Mouse (Mus musculus) lung, embryonic 16.5 days (tissue): ENCODE data around the gene Atp2a2. TPM values are rescaled to one million over a fixed set of nuclear protein-coding genes. Genes with fewer than 3 reads are reported as not detected.
"Not testable (repeated sequence)": the region's sequence is repeated elsewhere in the genome, so short reads cannot be mapped to it uniquely, and the experiment has no call there.

Source experiments
- ATAC-seq: fragments of 200-750 bp; cut with Nextera tagmentation; 2 replicates; pipeline ENCODE4 v1.8.0; 2017; ENCODE audit warnings: low read depth, mild to moderate bottlenecking, moderate library complexity
- H3K27ac ChIP-seq: fragments of 300-500 bp; sonication (generic); 2 replicates; pipeline ENCODE4 v1.5.1; 2014; ENCODE audit warnings: mild to moderate bottlenecking, control low read depth, low read length
- H3K27me3 ChIP-seq: fragments of 300-500 bp; sonication (generic); 2 replicates; pipeline ENCODE4 v1.6.1; 2014; ENCODE audit warnings: low read depth, low read length, mixed read lengths; ENCODE audit not compliant: control insufficient read depth, insufficient read depth
- H3K36me3 ChIP-seq: fragments of 300-500 bp; sonication (generic); 2 replicates; pipeline ENCODE4 v1.6.1; 2014; ENCODE audit warnings: low read length; ENCODE audit not compliant: control insufficient read depth, insufficient read depth
- H3K4me1 ChIP-seq: fragments of 300-500 bp; sonication (generic); replicated peaks from 2 replicates; pipeline ENCODE4 v1.6.1; 2014; ENCODE audit warnings: low read length, mixed read lengths; ENCODE audit not compliant: control insufficient read depth, insufficient read depth
- H3K4me2 ChIP-seq: fragments of 300-500 bp; sonication (generic); 2 replicates; pipeline ENCODE4 v1.6.1; 2014; ENCODE audit warnings: low read depth, low read length, control low read depth
- H3K4me3 ChIP-seq: fragments of 300-500 bp; sonication (generic); 2 replicates; pipeline ENCODE4 v1.5.1; 2014; ENCODE audit warnings: mild to moderate bottlenecking, low read length, control low read depth
- H3K9ac ChIP-seq: fragments of 300-500 bp; sonication (generic); 2 replicates; pipeline ENCODE4 v1.6.1; 2014; ENCODE audit warnings: low read length, control low read depth
- H3K9me3 ChIP-seq: fragments of 300-500 bp; sonication (generic); 2 replicates; pipeline ENCODE4 v1.6.1; 2016; ENCODE audit warnings: low read length; ENCODE audit not compliant: control insufficient read depth
- WGBS: fragments of 180-500 bp; shearing (Covaris S2); extraction: QIAGEN DNeasy Blood & Tissue Kit; methylation state at CpG from one replicate; pipeline ENCODE4 v1.1.7; 2014; 5-methylcytosine and 5-hydroxymethylcytosine counted together
- polyA plus RNA-seq: library from polyadenylated mRNA; unstranded; fragments of >200 nt; fragmentation: Nextera tagmentation; extraction: Ambion mirVana; gene quantifications from 2 replicates; pipeline ENCODE4 v1.2.1, GENCODE M21; 2015

Gene Atp2a2
- polyA plus RNA-seq, 1 experiment from 2014 or later = 28.8 TPM

DNA sequence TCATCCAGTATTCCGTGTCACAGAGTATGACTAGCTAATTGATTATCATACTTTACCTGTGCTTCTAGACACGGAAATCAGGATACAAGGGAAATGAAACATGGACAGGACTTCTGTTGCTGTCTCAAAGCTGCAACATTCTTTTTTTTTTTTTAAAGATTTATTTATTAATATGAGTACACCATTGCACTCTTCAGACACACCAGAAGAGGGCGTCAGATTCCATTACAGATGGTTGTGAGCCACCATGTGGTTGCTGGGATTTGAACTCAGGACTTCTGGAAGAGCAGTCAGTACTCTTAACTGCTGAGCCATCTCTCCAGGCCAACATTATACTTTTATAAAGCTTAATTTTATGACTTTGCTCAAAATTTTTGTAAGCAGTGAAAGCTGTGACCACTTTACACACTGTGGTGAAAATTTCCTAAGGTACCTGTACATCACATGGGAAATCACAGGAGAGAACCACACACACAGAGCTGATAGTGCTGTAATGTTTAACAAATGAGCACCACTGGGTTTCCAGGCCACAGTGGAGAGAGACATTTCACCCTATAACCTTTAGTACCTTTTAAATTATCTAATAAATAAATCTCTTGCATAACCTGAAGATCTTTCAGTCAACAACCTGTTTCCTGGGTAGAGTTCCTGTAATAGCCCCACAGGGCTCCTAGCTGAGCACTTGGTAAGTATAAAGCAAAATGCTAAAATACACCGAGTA lies 27.2 kb downstream of the Atp2a2 start:
- no peak overlapping the region for H3K4me2 ChIP-seq
- H3K9me3 ChIP-seq = no peaks in the 10 kb centered on the region
- no peaks in the 10 kb centered on the region for H3K27me3 ChIP-seq
- H3K4me1 ChIP-seq = no peaks in the 10 kb centered on the region
- H3K36me3 ChIP-seq = peaks cover 34% of the 10 kb centered on the region
- ATAC-seq = no peak
- WGBS = 73% methylated on average over 4 of the region's 4 CpGs
- no peak overlapping the region for H3K4me3 ChIP-seq
- H3K27ac ChIP-seq = no peak overlapping the region
- H3K9ac ChIP-seq = no peak overlapping the region

DNA sequence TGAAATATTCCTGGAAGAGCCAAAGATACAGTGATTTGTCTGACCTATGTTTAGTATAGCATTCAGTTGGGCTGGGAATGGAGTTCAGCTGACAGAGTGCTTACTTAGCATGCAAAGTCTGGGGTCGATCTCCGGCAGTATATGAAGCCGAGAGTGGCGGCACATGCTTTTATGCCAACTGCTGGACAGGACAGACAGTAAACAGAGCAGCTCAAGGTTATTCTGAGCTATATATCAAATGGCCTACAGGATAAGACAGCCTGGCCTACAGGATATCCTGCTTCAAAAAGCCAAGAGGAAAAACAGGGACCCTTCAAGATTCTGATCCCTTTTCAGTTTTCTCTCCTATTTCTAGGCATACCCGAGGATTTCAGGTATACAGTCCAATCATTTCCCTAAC lies 30.4 kb downstream of the Atp2a2 start:
- Histone ChIP-seq H3K4me1 (no peaks in the 10 kb centered on the region), H3K9ac (no peak overlapping the region), H3K36me3 (peaks cover 53% of the 10 kb centered on the region), H3K27me3 (no peaks in the 10 kb centered on the region), H3K4me3 (no peak overlapping the region), H3K9me3 (no peaks in the 10 kb centered on the region), H3K4me2 (no peak overlapping the region), H3K27ac (no peak overlapping the region)
- 65% methylated on average over 5 of the region's 5 CpGs for WGBS
- no peak for ATAC-seq

DNA sequence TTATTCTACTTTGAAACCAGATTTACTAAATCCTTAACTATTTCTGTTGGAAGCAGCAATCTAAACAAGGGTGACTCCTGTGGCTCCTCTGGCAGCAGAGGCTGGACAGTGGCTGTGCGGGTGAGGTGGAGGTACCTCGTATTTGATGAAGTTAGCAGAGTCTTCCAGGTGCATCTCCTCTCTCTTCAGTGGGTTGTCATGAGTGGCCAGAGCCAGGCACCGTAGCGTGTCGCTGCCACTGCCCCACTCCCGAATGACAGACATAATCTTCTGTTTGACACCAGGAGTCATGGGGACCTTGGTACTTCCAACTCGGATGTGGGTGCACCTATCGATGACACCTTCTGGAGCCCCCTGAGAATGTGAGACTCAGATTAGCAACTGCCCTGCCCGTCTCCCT lies 40.6 kb downstream of the Atp2a2 start:
- ATAC-seq = no peak
- no peak overlapping the region for H3K4me3 ChIP-seq
- 91% methylated on average over 9 of the region's 9 CpGs for WGBS

DNA sequence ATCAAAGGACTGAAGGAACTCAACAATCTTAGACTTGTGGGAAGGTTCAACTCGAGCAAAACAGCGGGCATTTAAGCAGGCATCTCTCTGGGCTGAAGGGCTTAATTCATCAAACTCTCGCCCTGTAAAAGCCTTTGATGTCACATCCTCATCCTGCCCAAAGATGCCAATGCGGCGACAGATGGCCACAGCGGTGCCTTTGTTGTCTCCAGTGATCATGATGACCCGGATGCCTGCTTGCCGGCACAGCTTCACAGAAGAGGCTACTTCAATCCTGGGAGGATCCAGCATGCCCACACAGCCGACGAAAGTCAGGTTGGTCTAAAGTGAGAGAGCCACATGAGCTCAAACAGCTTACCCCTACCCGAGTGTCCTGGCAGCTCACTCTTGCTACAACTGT lies 41.4 kb downstream of the Atp2a2 start:
- Histone ChIP-seq H3K36me3 (peaks cover 74% of the 10 kb centered on the region), H3K9me3 (no peaks in the 10 kb centered on the region), H3K9ac (no peak overlapping the region), H3K4me3 (no peak overlapping the region), H3K4me2 (no peak overlapping the region), H3K27me3 (no peaks in the 10 kb centered on the region), H3K27ac (no peak overlapping the region), H3K4me1 (no peaks in the 10 kb centered on the region)
- ATAC-seq = no peak
- WGBS = 73% methylated on average over 11 of the region's 11 CpGs

More for the DNA sequence above, 40.6 kb downstream of the Atp2a2 start:
- no peak overlapping the region for H3K9ac ChIP-seq
- H3K9me3 ChIP-seq = no peaks in the 10 kb centered on the region
- H3K36me3 ChIP-seq = peaks cover 77% of the 10 kb centered on the region
- no peak overlapping the region for H3K27ac ChIP-seq
- H3K4me1 ChIP-seq = no peaks in the 10 kb centered on the region
- no peaks in the 10 kb centered on the region for H3K27me3 ChIP-seq
- no peak overlapping the region for H3K4me2 ChIP-seq

DNA sequence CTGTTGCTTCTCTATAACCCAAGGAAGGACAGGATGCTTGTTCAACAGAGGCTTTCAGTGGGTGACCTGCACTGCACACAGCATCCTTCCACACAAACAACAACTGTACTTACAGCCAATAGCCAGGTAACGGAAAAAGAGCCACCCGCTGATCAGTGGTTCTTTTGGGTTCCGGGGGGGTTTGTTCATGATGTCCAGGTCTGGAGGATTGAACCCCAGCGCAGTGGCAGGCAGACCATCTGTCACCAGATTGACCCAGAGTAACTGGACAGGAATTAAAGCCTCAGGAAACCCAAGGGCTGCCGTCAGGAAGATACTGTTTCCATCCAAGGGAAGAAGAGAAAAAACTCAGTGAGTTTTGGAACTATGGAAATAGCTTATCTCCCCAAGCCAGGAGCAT lies 42.7 kb downstream of the Atp2a2 start:
- H3K4me3 ChIP-seq = no peak overlapping the region
- no peak overlapping the region for H3K27ac ChIP-seq
- H3K36me3 ChIP-seq = peaks cover 75% of the 10 kb centered on the region
- 95% methylated on average over 5 of the region's 5 CpGs for WGBS
- no peaks in the 10 kb centered on the region for H3K4me1 ChIP-seq
- no peak for ATAC-seq
- H3K9ac ChIP-seq = no peak overlapping the region
- no peaks in the 10 kb centered on the region for H3K9me3 ChIP-seq
- H3K27me3 ChIP-seq = no peaks in the 10 kb centered on the region
- H3K4me2 ChIP-seq = no peak overlapping the region

DNA sequence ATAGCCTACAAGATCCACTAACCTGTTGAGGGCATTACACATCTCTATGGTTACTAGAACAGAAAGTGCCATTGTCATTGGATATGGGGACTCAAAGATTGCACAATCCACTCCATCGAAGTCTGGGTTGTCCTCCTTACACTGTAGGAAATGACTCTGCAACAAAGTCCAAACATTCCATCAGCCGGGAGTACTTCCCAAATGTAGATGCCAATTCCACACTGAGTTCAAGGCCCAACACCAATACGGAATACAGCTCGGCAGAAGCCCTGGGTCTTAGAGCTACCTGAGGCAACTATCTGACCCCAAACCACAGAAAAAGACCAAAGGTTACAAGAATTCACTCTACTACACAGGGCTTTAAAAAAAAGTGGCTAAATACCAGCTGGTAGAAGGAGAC lies 44.0 kb downstream of the Atp2a2 start:
- 65% methylated on average over 4 of the region's 4 CpGs for WGBS
- peaks cover 77% of the 10 kb centered on the region for H3K36me3 ChIP-seq
- no peaks in the 10 kb centered on the region for H3K27me3 ChIP-seq
- no peak for ATAC-seq
- no peak overlapping the region for H3K4me3 ChIP-seq
- no peaks in the 10 kb centered on the region for H3K4me1 ChIP-seq
- H3K4me2 ChIP-seq = no peak overlapping the region
- no peaks in the 10 kb centered on the region for H3K9me3 ChIP-seq
- no peak overlapping the region for H3K27ac ChIP-seq
- H3K9ac ChIP-seq = no peak overlapping the region

DNA sequence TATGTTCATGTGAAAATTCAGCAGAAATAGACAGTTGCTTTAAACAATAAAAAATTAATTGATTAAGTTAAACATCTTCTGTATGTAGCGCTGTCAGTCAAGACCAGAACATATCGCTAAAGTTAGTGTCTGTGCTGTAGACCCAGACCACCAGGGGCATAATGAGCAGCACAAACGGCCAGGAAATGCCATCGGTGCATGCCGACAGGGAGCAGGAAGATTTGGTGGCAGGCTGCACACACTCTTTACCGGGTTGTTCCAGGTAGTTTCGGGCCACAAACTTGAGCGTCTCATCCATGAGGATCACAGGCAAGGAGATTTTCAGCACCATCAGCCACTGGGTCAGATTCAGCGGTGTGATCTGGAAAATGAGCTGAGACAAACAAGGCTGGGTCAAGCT lies 45.0 kb downstream of the Atp2a2 start:
- H3K9ac ChIP-seq, H3K4me2 ChIP-seq, H3K27ac ChIP-seq, H3K4me3 ChIP-seq, H3K4me1 ChIP-seq, H3K9me3 ChIP-seq, ATAC-seq, H3K27me3 ChIP-seq: not testable (repeated sequence)
- WGBS = 76% methylated on average over 9 of the region's 9 CpGs
- peaks cover 69% of the 10 kb centered on the region for H3K36me3 ChIP-seq

DNA sequence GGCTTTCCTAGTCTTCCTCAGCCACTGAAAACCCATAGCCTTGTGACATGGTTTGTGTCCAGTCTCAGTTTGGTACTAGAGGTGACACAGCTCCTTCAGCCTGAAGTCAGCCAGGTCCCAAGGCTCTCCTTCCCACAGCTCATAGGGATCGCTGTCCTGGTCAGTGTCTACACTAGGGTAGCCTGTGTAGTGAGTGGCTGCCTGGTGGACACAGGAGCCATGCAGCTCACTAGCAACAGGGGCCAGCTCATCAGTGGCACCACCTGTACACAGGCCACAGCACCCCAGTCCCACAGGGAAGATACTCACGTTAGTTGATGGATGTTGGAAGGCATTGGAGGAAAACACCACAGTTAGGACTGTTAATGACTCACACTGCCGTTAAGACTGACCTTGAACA lies 46.4 kb downstream of the Atp2a2 start:
- WGBS = 84% methylated on average over 3 of the region's 3 CpGs
- no peaks in the 10 kb centered on the region for H3K27me3 ChIP-seq
- H3K4me2 ChIP-seq = no peak overlapping the region
- H3K36me3 ChIP-seq = peaks cover 55% of the 10 kb centered on the region
- H3K9me3 ChIP-seq = no peaks in the 10 kb centered on the region
- ATAC-seq = no peak
- no peak overlapping the region for H3K27ac ChIP-seq
- H3K4me1 ChIP-seq = no peaks in the 10 kb centered on the region
- H3K4me3 ChIP-seq = no peak overlapping the region
- H3K9ac ChIP-seq = no peak overlapping the region

DNA sequence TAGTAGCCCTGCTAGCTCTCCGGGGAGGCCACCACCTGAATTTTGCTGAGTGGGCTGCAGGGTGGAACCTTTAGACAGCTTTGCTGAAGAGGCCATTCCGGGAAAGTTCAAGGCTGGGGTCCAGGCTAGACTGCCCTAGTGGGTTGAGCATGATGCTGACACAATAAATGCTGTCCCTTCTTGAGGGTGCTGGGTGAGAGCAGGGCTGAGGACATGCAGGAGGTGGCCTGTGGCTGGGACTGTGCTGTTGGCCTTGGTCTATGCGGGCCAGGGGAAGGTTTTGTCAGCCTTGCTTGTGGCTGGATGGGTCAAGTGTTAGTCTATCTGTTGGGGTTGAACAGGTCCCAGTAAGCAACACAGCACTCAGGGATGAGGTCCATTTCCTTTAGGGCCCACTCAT lies 47.1 kb downstream of the Atp2a2 start:
- WGBS = 93% methylated on average over 3 of the region's 3 CpGs
- no peak for ATAC-seq
- Histone ChIP-seq H3K9ac (no peak overlapping the region), H3K4me1 (no peaks in the 10 kb centered on the region), H3K27ac (no peak overlapping the region), H3K36me3 (peaks cover 53% of the 10 kb centered on the region), H3K4me2 (no peak overlapping the region), H3K9me3 (no peaks in the 10 kb centered on the region), H3K27me3 (no peaks in the 10 kb centered on the region), H3K4me3 (no peak overlapping the region)

DNA sequence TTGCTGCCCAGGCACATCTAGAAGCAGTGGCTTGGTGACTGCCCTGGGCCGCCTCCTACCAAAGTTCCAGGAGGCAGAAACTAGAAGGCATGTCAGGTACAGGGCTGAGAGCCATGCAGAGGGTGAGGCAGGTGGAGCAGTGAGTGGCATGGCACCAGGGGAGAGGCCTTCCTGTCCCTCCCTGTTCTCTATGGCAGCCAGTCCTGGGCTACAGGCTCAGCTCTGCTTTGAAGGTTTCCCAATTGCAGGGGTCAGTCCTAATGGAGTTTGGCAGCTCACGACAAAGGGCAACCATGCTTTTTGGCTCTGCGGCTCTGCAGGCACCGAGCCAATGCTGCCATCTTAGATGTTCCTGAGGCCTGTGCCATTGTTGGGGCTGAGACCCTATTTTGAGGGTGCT lies 47.6 kb downstream of the Atp2a2 start:
- Histone ChIP-seq H3K9ac (no peak overlapping the region), H3K4me3 (no peak overlapping the region), H3K36me3 (peaks cover 50% of the 10 kb centered on the region), H3K4me2 (no peak overlapping the region), H3K9me3 (no peaks in the 10 kb centered on the region), H3K27ac (no peak overlapping the region), H3K4me1 (no peaks in the 10 kb centered on the region), H3K27me3 (no peaks in the 10 kb centered on the region)
- 89% methylated on average over 4 of the region's 4 CpGs for WGBS
- no peak for ATAC-seq
